Mouse (Mus musculus): ENCODE results near the gene Clec5a. TPM values are rescaled to one million over a fixed set of nuclear protein-coding genes. Genes with fewer than 3 reads are reported as not detected.
"Not testable (repeated sequence)": the region's sequence is repeated elsewhere in the genome, so short reads cannot be mapped to it uniquely, and the experiment has no call there.

Gene Clec5a
- polyA plus RNA-seq, 1 experiment from 2014 or later, result 1.4 TPM

- not testable (repeated sequence) for H3K36me3 ChIP-seq (ENCODE audit: control insufficient read depth, insufficient read depth, low read length); ATAC-seq (ENCODE audit: insufficient number of reproducible peaks, insufficient read depth, low FRiP score, low read depth); H3K9me3 ChIP-seq (ENCODE audit: control insufficient read depth, low read depth, low read length); H3K4me1 ChIP-seq (ENCODE audit: control insufficient read depth, insufficient read depth, low read length); H3K9ac ChIP-seq (replicated peaks; ENCODE audit: low read depth, low read length); H3K4me2 ChIP-seq (replicated peaks; ENCODE audit: low read depth, low read length); H3K27me3 ChIP-seq (ENCODE audit: control insufficient read depth, insufficient read depth, low read length); H3K27ac ChIP-seq (ENCODE audit: low read length); H3K4me3 ChIP-seq (ENCODE audit: low read depth, low read length)
- 33% methylated on average over 4 of the region's 4 CpGs for WGBS
These were observed 12.9 kb upstream of the Clec5a start for GRCm38 (mm10) chr6:40598546-40598945.

GRCm38 (mm10) chr6:40594804-40595550 lies 9.4 kb upstream of the Clec5a start:
- H3K4me1 ChIP-seq (ENCODE audit: control insufficient read depth, insufficient read depth, low read length), result no peaks in the 10 kb centered on the region
- no peak overlapping the region for H3K4me3 ChIP-seq (ENCODE audit: low read depth, low read length)
- no peaks in the 10 kb centered on the region for H3K27me3 ChIP-seq (ENCODE audit: control insufficient read depth, insufficient read depth, low read length)
- no peaks in the 10 kb centered on the region for H3K36me3 ChIP-seq (ENCODE audit: control insufficient read depth, insufficient read depth, low read length)
- no peaks in the 10 kb centered on the region for H3K9me3 ChIP-seq (ENCODE audit: control insufficient read depth, low read depth, low read length)
- no peak overlapping the region for H3K9ac ChIP-seq (replicated peaks; ENCODE audit: low read depth, low read length)
- H3K27ac ChIP-seq (ENCODE audit: low read length), result no peak overlapping the region
- no peak for ATAC-seq (ENCODE audit: insufficient number of reproducible peaks, insufficient read depth, low FRiP score, low read depth)
- H3K4me2 ChIP-seq (replicated peaks; ENCODE audit: low read depth, low read length), result no peak overlapping the region
- WGBS, result 72% methylated on average over 3 of the region's 3 CpGs

- 95% methylated on average over 2 of the region's 2 CpGs for WGBS
- Histone ChIP-seq H3K27me3 (ENCODE audit: control insufficient read depth, insufficient read depth, low read length) (no peaks in the 10 kb centered on the region), H3K4me2 (replicated peaks; ENCODE audit: low read depth, low read length) (no peak overlapping the region), H3K4me3 (ENCODE audit: low read depth, low read length) (no peak overlapping the region), H3K9me3 (ENCODE audit: control insufficient read depth, low read depth, low read length) (no peaks in the 10 kb centered on the region), H3K4me1 (ENCODE audit: control insufficient read depth, insufficient read depth, low read length) (no peaks in the 10 kb centered on the region), H3K9ac (replicated peaks; ENCODE audit: low read depth, low read length) (no peak overlapping the region), H3K36me3 (ENCODE audit: control insufficient read depth, insufficient read depth, low read length) (no peaks in the 10 kb centered on the region), H3K27ac (ENCODE audit: low read length) (no peak overlapping the region)
- no peak for ATAC-seq (ENCODE audit: insufficient number of reproducible peaks, insufficient read depth, low FRiP score, low read depth)
These were observed 2.7 kb upstream of the Clec5a start for GRCm38 (mm10) chr6:40588346-40588745.

GRCm38 (mm10) chr6:40584336-40584735 lies 1.3 kb downstream of the Clec5a start:
- H3K36me3 ChIP-seq (ENCODE audit: control insufficient read depth, insufficient read depth, low read length), result no peaks in the 10 kb centered on the region
- H3K27ac ChIP-seq (ENCODE audit: low read length), result no peak overlapping the region

GRCm38 (mm10) chr6:40576305-40576704 lies 9.3 kb downstream of the Clec5a start:
- ATAC-seq (ENCODE audit: insufficient number of reproducible peaks, insufficient read depth, low FRiP score, low read depth), result no peak
- H3K36me3 ChIP-seq (ENCODE audit: control insufficient read depth, insufficient read depth, low read length), result no peaks in the 10 kb centered on the region
- 69% methylated on average over 1 of the region's 1 CpGs for WGBS

More at GRCm38 (mm10) chr6:40584336-40584735, 1.3 kb downstream of the Clec5a start:
- Histone ChIP-seq H3K9ac (replicated peaks; ENCODE audit: low read depth, low read length) (no peak overlapping the region), H3K27me3 (ENCODE audit: control insufficient read depth, insufficient read depth, low read length) (no peaks in the 10 kb centered on the region), H3K4me1 (ENCODE audit: control insufficient read depth, insufficient read depth, low read length) (no peaks in the 10 kb centered on the region), H3K4me2 (replicated peaks; ENCODE audit: low read depth, low read length) (no peak overlapping the region), H3K9me3 (ENCODE audit: control insufficient read depth, low read depth, low read length) (no peaks in the 10 kb centered on the region), H3K4me3 (ENCODE audit: low read depth, low read length) (no peak overlapping the region)
- no peak for ATAC-seq (ENCODE audit: insufficient number of reproducible peaks, insufficient read depth, low FRiP score, low read depth)
- 81% methylated on average over 6 of the region's 6 CpGs for WGBS

GRCm38 (mm10) chr6:40573618-40574017 lies 12.0 kb downstream of the Clec5a start:
- Histone ChIP-seq H3K4me3 (ENCODE audit: low read depth, low read length) (no peak overlapping the region), H3K9me3 (ENCODE audit: control insufficient read depth, low read depth, low read length) (no peaks in the 10 kb centered on the region), H3K4me2 (replicated peaks; ENCODE audit: low read depth, low read length) (no peak overlapping the region), H3K9ac (replicated peaks; ENCODE audit: low read depth, low read length) (no peak overlapping the region), H3K36me3 (ENCODE audit: control insufficient read depth, insufficient read depth, low read length) (no peaks in the 10 kb centered on the region), H3K4me1 (ENCODE audit: control insufficient read depth, insufficient read depth, low read length) (no peaks in the 10 kb centered on the region), H3K27ac (ENCODE audit: low read length) (no peak overlapping the region), H3K27me3 (ENCODE audit: control insufficient read depth, insufficient read depth, low read length) (no peaks in the 10 kb centered on the region)
- no peak for ATAC-seq (ENCODE audit: insufficient number of reproducible peaks, insufficient read depth, low FRiP score, low read depth)
- WGBS, result 64% methylated on average over 3 of the region's 3 CpGs

More at GRCm38 (mm10) chr6:40576305-40576704, 9.3 kb downstream of the Clec5a start:
- no peak overlapping the region for H3K27ac ChIP-seq (ENCODE audit: low read length)
- H3K4me1 ChIP-seq (ENCODE audit: control insufficient read depth, insufficient read depth, low read length), result no peaks in the 10 kb centered on the region
- H3K27me3 ChIP-seq (ENCODE audit: control insufficient read depth, insufficient read depth, low read length), result no peaks in the 10 kb centered on the region
- H3K4me2 ChIP-seq (replicated peaks; ENCODE audit: low read depth, low read length), result no peak overlapping the region
- H3K4me3 ChIP-seq (ENCODE audit: low read depth, low read length), result no peak overlapping the region
- no peak overlapping the region for H3K9ac ChIP-seq (replicated peaks; ENCODE audit: low read depth, low read length)
- H3K9me3 ChIP-seq (ENCODE audit: control insufficient read depth, low read depth, low read length), result no peaks in the 10 kb centered on the region

- no peak for ATAC-seq (ENCODE audit: insufficient number of reproducible peaks, insufficient read depth, low FRiP score, low read depth)
- H3K27ac ChIP-seq (ENCODE audit: low read length), result no peak within 1 kb of the TSS
- H3K4me1 ChIP-seq (ENCODE audit: control insufficient read depth, insufficient read depth, low read length), result no peaks in the 10 kb centered on the region
- H3K4me3 ChIP-seq (ENCODE audit: low read depth, low read length), result no peak within 1 kb of the TSS
- H3K4me2 ChIP-seq (replicated peaks; ENCODE audit: low read depth, low read length), result no peak within 1 kb of the TSS
- 80% methylated on average over 3 of the region's 3 CpGs for WGBS
- no peaks in the 10 kb centered on the region for H3K36me3 ChIP-seq (ENCODE audit: control insufficient read depth, insufficient read depth, low read length)
- no peak within 1 kb of the TSS for H3K9ac ChIP-seq (replicated peaks; ENCODE audit: low read depth, low read length)
- H3K9me3 ChIP-seq (ENCODE audit: control insufficient read depth, low read depth, low read length), result no peaks in the 10 kb centered on the region
- no peaks in the 10 kb centered on the region for H3K27me3 ChIP-seq (ENCODE audit: control insufficient read depth, insufficient read depth, low read length)
These were observed 16.4 kb downstream of the Clec5a start, which contains the start of gene Olfr460 for GRCm38 (mm10) chr6:40569187-40569586. Gene Olfr460, plus strand, starts transcription at chr6:40569487.

- no peaks in the 10 kb centered on the region for H3K36me3 ChIP-seq (ENCODE audit: control insufficient read depth, insufficient read depth, low read length)
- H3K9ac ChIP-seq (replicated peaks; ENCODE audit: low read depth, low read length), result no peak within 1 kb of the TSS
- H3K9me3 ChIP-seq (ENCODE audit: control insufficient read depth, low read depth, low read length), result no peaks in the 10 kb centered on the region
- no peaks in the 10 kb centered on the region for H3K27me3 ChIP-seq (ENCODE audit: control insufficient read depth, insufficient read depth, low read length)
- 85% methylated on average over 2 of the region's 2 CpGs for WGBS
- no peaks in the 10 kb centered on the region for H3K4me1 ChIP-seq (ENCODE audit: control insufficient read depth, insufficient read depth, low read length)
- no peak within 1 kb of the TSS for H3K4me3 ChIP-seq (ENCODE audit: low read depth, low read length)
- H3K4me2 ChIP-seq (replicated peaks; ENCODE audit: low read depth, low read length), result no peak within 1 kb of the TSS
- no peak for ATAC-seq (ENCODE audit: insufficient number of reproducible peaks, insufficient read depth, low FRiP score, low read depth)
- no peak within 1 kb of the TSS for H3K27ac ChIP-seq (ENCODE audit: low read length)
These were observed 30.7 kb downstream of the Clec5a start, which contains the start of gene Olfr461 for GRCm38 (mm10) chr6:40554950-40555349. Gene Olfr461, minus strand, starts transcription at chr6:40555050.

- no peak overlapping the region for H3K9ac ChIP-seq (replicated peaks; ENCODE audit: low read depth, low read length)
- no peaks in the 10 kb centered on the region for H3K27me3 ChIP-seq (ENCODE audit: control insufficient read depth, insufficient read depth, low read length)
- WGBS, result 82% methylated on average over 10 of the region's 10 CpGs
These were observed 40.9 kb downstream of the Clec5a start for GRCm38 (mm10) chr6:40544690-40545089.

More at GRCm38 (mm10) chr6:40544690-40545089, 40.9 kb downstream of the Clec5a start:
- no peaks in the 10 kb centered on the region for H3K4me1 ChIP-seq (ENCODE audit: control insufficient read depth, insufficient read depth, low read length)
- no peaks in the 10 kb centered on the region for H3K36me3 ChIP-seq (ENCODE audit: control insufficient read depth, insufficient read depth, low read length)
- no peak overlapping the region for H3K4me2 ChIP-seq (replicated peaks; ENCODE audit: low read depth, low read length)
- H3K4me3 ChIP-seq (ENCODE audit: low read depth, low read length), result no peak overlapping the region
- no peak for ATAC-seq (ENCODE audit: insufficient number of reproducible peaks, insufficient read depth, low FRiP score, low read depth)
- no peak overlapping the region for H3K27ac ChIP-seq (ENCODE audit: low read length)
- H3K9me3 ChIP-seq (ENCODE audit: control insufficient read depth, low read depth, low read length), result no peaks in the 10 kb centered on the region

All from stomach, embryonic 14.5 days (tissue).